Mouse (Mus musculus) limb, embryonic 14.5 days (tissue): ENCODE results near the gene Lrrc72. TPM values are rescaled to one million over a fixed set of nuclear protein-coding genes. Genes with fewer than 3 reads are reported as not detected.

Source experiments
- ATAC-seq: fragments of 200-750 bp; cut with Nextera tagmentation; 2 replicates; pipeline ENCODE4 v1.8.0; 2017; ENCODE audit warnings: low read depth, moderate number of reproducible peaks, moderate TSS enrichment; ENCODE audit not compliant: low FRiP score
- DNase-seq: peaks from one replicate; pipeline ENCODE4 v3.0.0-alpha.2; 2015; ENCODE audit warnings: low spot score
- H3K27ac ChIP-seq: fragments of 300-500 bp; sonication (generic); replicated peaks from 2 replicates; pipeline ENCODE4 v1.5.1; 2014; ENCODE audit warnings: low read depth, mild to moderate bottlenecking, low read length, moderate library complexity, mixed read lengths
- H3K27me3 ChIP-seq: fragments of 300-500 bp; sonication (generic); 2 replicates; pipeline ENCODE4 v1.6.1; 2014; ENCODE audit warnings: low read length, mixed read lengths; ENCODE audit not compliant: control insufficient read depth, insufficient read depth
- H3K36me3 ChIP-seq: fragments of 300-500 bp; sonication (generic); 2 replicates; pipeline ENCODE4 v1.6.1; 2014; ENCODE audit warnings: mild to moderate bottlenecking, low read length, moderate library complexity, mixed read lengths; ENCODE audit not compliant: control insufficient read depth, insufficient read depth
- H3K4me1 ChIP-seq: fragments of 300-500 bp; sonication (generic); 2 replicates; pipeline ENCODE4 v1.6.1; 2014; ENCODE audit warnings: antibody characterized with exemption, low read length, mixed read lengths; ENCODE audit not compliant: control insufficient read depth, insufficient read depth
- H3K4me2 ChIP-seq: fragments of 300-500 bp; sonication (generic); replicated peaks from 2 replicates; pipeline ENCODE4 v1.6.1; 2014; ENCODE audit warnings: low read depth, mild to moderate bottlenecking, low read length, moderate library complexity; ENCODE audit not compliant: severe bottlenecking
- H3K4me3 ChIP-seq: fragments of 300-500 bp; sonication (generic); replicated peaks from 2 replicates; pipeline ENCODE4 v1.5.1; 2014; ENCODE audit warnings: low read length
- H3K9ac ChIP-seq: fragments of 300-500 bp; sonication (generic); 2 replicates; pipeline ENCODE4 v1.6.1; 2014; ENCODE audit warnings: mild to moderate bottlenecking, low read depth, low read length, moderate library complexity; ENCODE audit not compliant: severe bottlenecking
- H3K9me3 ChIP-seq: fragments of 300-500 bp; sonication (generic); 2 replicates; pipeline ENCODE4 v1.6.1; 2016; ENCODE audit warnings: low read length; ENCODE audit not compliant: control insufficient read depth
- POLR2A ChIP-seq: fragments of 200-500 bp; IDR thresholded peaks from 2 replicates; pipeline ENCODE4 v1.8.0; 2012; ENCODE audit warnings: inconsistent platforms, mild to moderate bottlenecking, moderate library complexity, borderline replicate concordance; ENCODE audit not compliant: insufficient read depth, insufficient read length; ENCODE audit errors: extremely low read depth
- WGBS: fragments of 180-500 bp; shearing (Covaris S2); extraction: QIAGEN DNeasy Blood & Tissue Kit; methylation state at CpG from one replicate; pipeline ENCODE4 v1.1.7; 2014; 5-methylcytosine and 5-hydroxymethylcytosine counted together
- polyA plus RNA-seq, 2 experiments: library from polyadenylated mRNA; depleted of rRNA in 1 of 2; stranded (reverse) in 1 of 2; unstranded in 1 of 2; fragments of >200 nt; fragmentation: Nextera tagmentation in 1 of 2; extraction: Ambion mirVana in 1 of 2; gene quantifications; 2 replicates each; pipeline versions ENCODE4 v1.2.1 to v1.2.3; 2012 to 2014

The Lrrc72 gene
- polyA plus RNA-seq, 2 experiments = 0.30 TPM; not detected in 1

DNA sequence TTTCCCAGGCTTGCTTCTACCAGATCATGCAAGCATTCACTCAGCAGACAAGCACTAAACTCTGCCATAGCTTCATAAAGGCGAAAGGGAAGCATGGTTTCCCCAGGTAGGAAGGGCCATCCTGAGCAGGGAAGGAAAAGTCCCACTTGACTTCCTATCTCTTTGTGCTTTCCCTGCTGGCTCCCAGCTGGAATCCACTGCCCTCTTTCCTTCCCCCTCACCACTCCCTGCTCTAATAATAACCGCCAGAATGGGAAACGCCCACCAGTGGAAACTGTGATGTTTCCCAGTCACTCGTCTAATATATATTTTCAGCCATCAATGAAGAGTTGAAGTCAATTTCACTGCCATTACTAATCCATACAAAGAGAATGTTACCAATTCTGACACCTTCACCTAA is 28.8 kb downstream of the Lrrc72 start:
- no peaks in the 10 kb centered on the region for H3K9me3 ChIP-seq
- no peaks in the 10 kb centered on the region for H3K36me3 ChIP-seq
- ATAC-seq (no peak), DNase-seq (no peak)
- TF ChIP-seq POLR2A = no peak
- no peak overlapping the region for H3K4me3 ChIP-seq
- H3K4me1 ChIP-seq = no peaks in the 10 kb centered on the region
- no peak overlapping the region for H3K9ac ChIP-seq
- 69% methylated on average over 4 of the region's 4 CpGs for WGBS
- no peak overlapping the region for H3K27ac ChIP-seq
- no peak overlapping the region for H3K4me2 ChIP-seq
- H3K27me3 ChIP-seq = no peaks in the 10 kb centered on the region

GRCm38 (mm10) chr12:36216905-36217304 is 36.3 kb downstream of the Lrrc72 start:
- no peak for DNase-seq
- Histone ChIP-seq H3K4me1 (no peaks in the 10 kb centered on the region), H3K27me3 (no peaks in the 10 kb centered on the region), H3K9me3 (no peaks in the 10 kb centered on the region), H3K4me3 (no peak overlapping the region), H3K27ac (no peak overlapping the region), H3K9ac (no peak overlapping the region), H3K4me2 (no peak overlapping the region), H3K36me3 (no peaks in the 10 kb centered on the region)
- WGBS = 72% methylated on average over 10 of the region's 10 CpGs
- TF ChIP-seq POLR2A = no peak
- ATAC-seq = no peak

- Histone ChIP-seq H3K27ac (no peak overlapping the region), H3K9ac (no peak overlapping the region), H3K36me3 (no peaks in the 10 kb centered on the region), H3K4me2 (no peak overlapping the region), H3K9me3 (no peaks in the 10 kb centered on the region), H3K27me3 (no peaks in the 10 kb centered on the region), H3K4me3 (no peak overlapping the region), H3K4me1 (no peaks in the 10 kb centered on the region)
- TF ChIP-seq POLR2A = no peak
- 72% methylated on average over 4 of the region's 4 CpGs for WGBS
- DNase-seq = no peak
- ATAC-seq = no peak
Observed at GRCm38 (mm10) chr12:36216230-36216629, 37.0 kb downstream of the Lrrc72 start.

DNA sequence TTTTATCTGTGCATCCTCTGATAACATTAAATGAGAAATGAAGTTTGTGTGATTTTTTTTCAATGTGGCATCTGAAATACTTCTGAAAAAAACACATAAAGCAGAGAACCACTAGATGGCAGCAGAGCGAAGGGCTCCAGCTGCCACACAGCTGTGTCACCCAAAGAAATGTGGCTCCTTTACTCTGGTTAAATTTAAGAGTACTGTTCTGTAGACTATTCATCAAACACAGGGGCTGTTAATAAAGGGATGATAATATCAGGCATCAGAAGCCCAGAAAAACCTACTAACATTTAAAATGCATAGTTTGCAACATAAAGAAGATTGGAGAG is 38.1 kb downstream of the Lrrc72 start:
- Histone ChIP-seq H3K4me3 (no peak overlapping the region), H3K9me3 (no peaks in the 10 kb centered on the region), H3K27me3 (no peaks in the 10 kb centered on the region), H3K4me1 (no peaks in the 10 kb centered on the region), H3K36me3 (no peaks in the 10 kb centered on the region), H3K4me2 (no peak overlapping the region), H3K27ac (no peak overlapping the region), H3K9ac (no peak overlapping the region)
- ATAC-seq (no peak), DNase-seq (peak; percentile 89)
- no peak for TF ChIP-seq POLR2A
- 0% methylated on average over 1 of the region's 1 CpGs for WGBS

DNA sequence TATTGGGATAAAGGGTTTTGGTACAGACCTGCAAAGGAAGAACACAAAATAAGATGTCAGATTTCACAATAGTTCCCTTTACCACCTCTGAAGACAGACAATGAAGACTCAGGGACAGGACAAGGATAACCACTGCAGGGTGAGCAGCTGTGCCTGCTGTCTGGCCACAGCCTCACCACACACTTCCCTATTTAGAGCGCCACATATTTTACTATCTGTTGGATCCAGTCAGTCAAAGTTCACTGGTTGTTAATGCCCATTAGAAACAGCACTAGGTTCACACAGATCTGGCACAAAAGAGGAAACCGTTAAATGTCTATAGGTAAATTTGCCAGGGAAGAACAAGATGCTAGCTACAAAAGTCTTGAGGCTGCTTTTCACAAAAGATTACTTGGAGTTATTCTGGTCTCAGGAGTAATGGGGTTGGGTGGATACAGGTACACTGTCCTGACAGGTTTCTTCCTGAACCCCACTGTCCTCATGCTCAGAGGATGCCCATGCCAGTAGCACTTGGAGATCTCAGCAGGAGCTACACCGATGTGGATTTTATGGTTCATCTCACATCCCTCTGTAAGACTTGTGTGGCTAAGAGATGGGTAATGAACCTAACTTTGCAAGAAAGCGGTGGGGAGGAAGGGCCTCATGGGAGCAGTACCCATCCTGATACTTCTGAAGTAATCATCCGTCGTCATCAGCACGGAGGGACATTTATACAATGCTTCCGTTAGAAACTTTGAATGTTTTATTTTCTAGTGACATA is 38.6 kb downstream of the Lrrc72 start:
- Histone ChIP-seq H3K4me2 (no peak overlapping the region), H3K4me3 (no peak overlapping the region), H3K9me3 (no peaks in the 10 kb centered on the region), H3K4me1 (no peaks in the 10 kb centered on the region), H3K27me3 (no peaks in the 10 kb centered on the region), H3K27ac (no peak overlapping the region), H3K9ac (no peak overlapping the region), H3K36me3 (no peaks in the 10 kb centered on the region)
- TF ChIP-seq POLR2A = no peak
- DNase-seq = no peak
- WGBS = 48% methylated on average over 8 of the region's 8 CpGs
- no peak for ATAC-seq
